Mouse (Mus musculus): Measurements from ENCODE around the gene Tmed5.
"Not testable (repeated sequence)": the region's sequence is repeated elsewhere in the genome, so short reads cannot be mapped to it uniquely, and the experiment has no call there.

Gene Tmed5

DNA sequence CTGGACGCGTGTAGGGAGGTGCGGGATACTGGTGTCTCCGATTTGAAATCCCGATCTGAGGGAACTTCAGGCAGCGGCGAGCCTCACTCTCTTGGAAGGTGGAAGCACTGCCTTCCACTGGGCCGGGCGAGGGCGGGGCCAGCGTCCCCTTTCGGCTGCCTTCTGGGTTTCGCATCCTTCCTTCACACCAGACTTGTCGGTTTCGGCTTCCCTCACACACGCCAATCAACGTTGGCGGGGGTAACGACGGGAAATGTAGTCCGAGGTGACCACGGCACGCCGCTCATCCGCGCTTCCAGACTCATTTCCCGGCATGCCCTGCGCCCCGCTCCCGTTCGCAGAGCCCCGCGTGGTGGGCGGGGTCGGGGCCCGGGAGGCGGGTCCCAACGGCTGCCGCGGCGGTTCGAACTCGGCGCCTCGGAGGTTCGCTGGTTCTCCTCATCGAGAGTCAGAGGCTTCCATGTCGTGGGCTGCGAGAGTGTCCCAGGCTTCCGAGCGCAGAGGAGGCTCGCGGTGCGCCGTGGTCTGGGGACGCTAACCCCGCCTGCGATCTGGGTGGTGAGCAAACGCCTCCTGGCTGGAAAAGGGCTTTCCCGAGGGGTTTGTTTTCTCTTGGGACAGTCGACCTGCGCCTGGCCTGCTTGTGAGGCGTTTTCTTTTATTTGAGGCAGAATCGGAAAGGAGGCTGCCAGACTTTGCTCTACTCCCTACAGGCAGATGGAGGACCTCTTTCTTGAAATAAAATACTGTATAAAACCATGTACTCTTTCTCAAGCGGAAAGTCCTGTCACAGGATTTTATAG, at the start of gene Tmed5, which contains the start of gene Ccdc18:
Tmed5 (minus strand) TSS at position 180 of the 803 bp plus-strand sequence.
Ccdc18 (plus strand) TSS at position 435 of the 803 bp plus-strand sequence.
- peak; percentile 99 for DNase-seq (ENCODE audit: low read depth, low spot score)

DNA sequence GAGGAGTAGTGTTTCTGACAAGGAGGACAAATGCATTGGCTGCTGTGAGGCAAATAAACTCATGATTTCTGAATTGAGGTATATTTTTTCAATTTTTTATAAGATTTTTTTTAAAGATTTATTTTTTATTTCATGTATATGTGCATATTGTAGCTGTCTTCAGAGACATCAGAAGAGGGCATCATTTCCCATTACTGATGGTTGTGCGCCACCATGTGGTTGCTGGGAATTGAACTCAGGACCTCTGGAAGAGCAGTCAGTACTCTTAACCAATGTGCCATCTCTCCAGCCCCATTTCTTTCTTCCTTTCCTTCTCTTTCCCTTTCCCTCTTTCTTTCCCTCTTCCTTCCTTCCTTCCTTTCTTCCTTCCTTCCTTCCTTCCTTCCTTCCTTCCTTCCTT, 31.3 kb upstream of the Tmed5 start:
- DNase-seq (ENCODE audit: low read depth, low spot score) = no peak

DNA sequence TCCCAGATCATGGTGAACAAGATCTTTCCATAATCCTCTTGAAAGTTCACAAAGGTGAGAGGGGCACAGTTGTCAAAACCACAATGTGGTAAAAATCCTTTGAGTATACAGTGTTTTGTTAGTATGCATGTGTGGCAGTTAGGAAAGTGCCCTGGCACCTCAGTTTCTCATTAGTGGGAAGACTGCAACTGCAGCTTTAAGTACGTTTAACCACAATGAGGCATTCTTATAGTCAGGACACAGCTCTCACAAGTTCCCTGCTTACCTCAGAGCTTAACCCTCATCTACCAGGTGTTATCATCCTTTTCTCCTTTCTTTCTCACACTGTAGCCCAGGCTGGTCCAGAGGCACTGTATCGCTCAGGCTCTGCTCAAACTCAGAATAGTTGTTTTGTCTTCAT, 28.4 kb upstream of the Tmed5 start:
- no peak for DNase-seq (ENCODE audit: low read depth, low spot score)

- no peak for DNase-seq (ENCODE audit: low read depth, low spot score)
Measured at GRCm38 (mm10) chr5:108152592-108152991, 20.2 kb upstream of the Tmed5 start.

DNA sequence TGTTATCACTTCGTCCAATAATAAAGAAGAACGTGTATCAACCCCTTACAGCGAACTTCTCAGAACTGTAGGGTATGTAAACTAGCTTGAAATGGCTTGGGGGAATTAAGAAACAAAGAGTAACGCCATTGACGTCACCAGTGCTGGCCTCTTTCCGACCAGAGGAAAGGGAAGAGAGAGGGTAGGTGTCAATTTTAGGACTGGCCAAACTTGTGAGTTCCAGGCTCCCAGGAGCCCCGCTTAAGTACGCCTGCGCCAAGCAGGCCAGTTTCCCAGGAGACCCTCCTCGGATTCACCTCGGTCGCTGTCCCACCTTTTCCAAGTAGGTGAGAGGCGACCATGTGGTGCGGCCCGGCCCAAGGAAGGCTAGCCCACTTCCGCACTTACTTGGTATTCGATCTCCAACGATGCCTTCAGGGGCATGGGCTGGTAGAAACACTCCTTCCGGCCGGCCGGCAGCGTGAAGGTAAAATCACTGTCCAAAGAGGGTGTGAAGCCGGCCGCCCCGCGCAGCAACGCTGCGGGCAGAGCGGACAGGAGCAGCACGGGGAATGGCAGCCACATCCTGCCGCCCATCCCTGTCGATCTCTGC, 475 bp downstream of the Tmed5 start:
- DNase-seq (ENCODE audit: low read depth, low spot score) = peak; percentile 50

- no peak for DNase-seq (ENCODE audit: low read depth, low spot score)
Measured at GRCm38 (mm10) chr5:108120221-108120900, 12.1 kb downstream of the Tmed5 start.

DNA sequence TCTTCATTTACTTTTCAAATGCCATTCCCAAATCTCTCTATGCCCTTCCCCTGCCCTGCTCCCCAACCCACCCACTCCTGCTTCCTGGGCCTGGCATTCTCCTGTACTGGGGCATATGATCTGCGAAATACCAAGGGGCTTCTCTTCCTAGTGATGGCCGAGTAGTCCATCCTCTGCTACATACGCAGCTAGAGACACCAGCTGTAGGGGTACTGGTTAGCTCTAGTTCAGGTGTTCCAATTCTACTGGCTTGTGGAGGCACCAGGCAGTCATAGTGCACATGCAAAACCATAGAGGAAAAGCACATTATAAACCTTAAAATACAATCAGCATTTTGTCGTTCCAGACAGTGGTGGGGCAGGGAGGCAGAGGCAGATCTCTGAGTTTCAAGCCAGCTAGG, 14.7 kb downstream of the Tmed5 start:
- DNase-seq (ENCODE audit: low read depth, low spot score) = no peak

GRCm38 (mm10) chr5:108109346-108109745, 23.1 kb downstream of the Tmed5 start:
- no peak for DNase-seq (ENCODE audit: low read depth, low spot score)

DNA sequence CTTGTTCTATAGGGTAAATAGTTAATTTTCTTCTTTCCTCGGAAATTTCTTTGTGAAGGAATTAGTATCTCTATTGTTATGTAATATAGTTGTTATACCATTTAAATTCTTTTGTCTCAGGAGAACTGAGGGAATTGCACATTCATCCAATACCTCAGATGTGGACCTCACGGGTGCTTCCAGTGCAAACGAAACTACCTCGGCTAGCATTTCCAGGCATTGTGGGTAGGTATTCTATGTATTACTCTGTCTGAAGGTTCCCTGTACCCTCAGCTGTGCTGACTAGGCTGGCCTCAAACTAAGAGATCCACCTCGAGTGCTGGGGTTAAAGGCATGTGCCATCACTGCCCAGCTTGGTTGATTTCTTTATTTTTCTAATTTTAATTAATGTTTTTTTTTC, 28.1 kb downstream of the Tmed5 start:
- DNase-seq (ENCODE audit: low read depth, low spot score) = no peak

DNA sequence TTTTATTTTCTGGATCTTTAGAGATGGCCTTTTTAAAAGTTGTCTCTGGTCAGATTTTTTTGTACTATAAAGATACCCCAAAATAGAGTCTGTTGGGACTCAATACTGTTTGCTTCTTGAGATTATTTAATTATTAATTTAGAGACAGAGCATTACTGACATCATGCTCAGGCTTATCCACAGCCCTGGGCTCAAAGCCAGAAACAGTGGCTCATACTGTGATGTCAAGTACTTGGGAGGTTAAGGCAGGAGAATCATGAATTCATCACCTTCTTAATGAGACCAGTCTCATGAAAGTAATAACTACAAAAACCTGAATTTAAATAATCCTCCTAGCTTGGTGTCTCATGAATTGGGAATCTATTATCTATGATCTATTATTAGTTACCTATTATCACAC, 32.2 kb downstream of the Tmed5 start:
- DNase-seq (ENCODE audit: low read depth, low spot score) = no peak

- no peak for DNase-seq (ENCODE audit: low read depth, low spot score)
Measured at GRCm38 (mm10) chr5:108097676-108098075, 34.7 kb downstream of the Tmed5 start.

GRCm38 (mm10) chr5:108092731-108093130, 39.7 kb downstream of the Tmed5 start:
- DNase-seq (ENCODE audit: low read depth, low spot score) = not testable (repeated sequence)

- DNase-seq (ENCODE audit: low read depth, low spot score) = no peak
Measured at GRCm38 (mm10) chr5:108085440-108085839, 47.0 kb downstream of the Tmed5 start.

DNA sequence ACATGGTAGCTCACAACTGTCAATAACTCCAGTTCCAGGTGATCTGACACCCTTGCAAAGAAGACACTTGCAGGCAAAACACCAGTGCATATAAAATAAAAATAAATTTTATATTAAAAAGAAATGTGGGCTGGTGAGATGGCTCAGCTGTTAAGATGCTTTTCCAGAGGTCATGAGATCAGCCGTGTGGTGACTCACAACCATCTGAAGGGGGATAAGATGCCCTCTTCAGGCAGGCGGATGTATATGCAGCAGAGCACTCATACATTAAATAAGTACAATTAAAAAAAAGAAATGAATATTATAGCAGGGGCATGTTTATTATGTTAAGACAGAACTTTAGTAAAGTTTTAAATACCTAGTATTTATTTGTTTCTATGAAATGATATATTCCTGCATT, 50.0 kb downstream of the Tmed5 start:
- peak; percentile 22 for DNase-seq (ENCODE audit: low read depth, low spot score)

GRCm38 (mm10) chr5:108079603-108080002, 52.8 kb downstream of the Tmed5 start:
- no peak for DNase-seq (ENCODE audit: low read depth, low spot score)

GRCm38 (mm10) chr5:108076833-108077540, 55.4 kb downstream of the Tmed5 start:
- no peak for DNase-seq (ENCODE audit: low read depth, low spot score)

DNA sequence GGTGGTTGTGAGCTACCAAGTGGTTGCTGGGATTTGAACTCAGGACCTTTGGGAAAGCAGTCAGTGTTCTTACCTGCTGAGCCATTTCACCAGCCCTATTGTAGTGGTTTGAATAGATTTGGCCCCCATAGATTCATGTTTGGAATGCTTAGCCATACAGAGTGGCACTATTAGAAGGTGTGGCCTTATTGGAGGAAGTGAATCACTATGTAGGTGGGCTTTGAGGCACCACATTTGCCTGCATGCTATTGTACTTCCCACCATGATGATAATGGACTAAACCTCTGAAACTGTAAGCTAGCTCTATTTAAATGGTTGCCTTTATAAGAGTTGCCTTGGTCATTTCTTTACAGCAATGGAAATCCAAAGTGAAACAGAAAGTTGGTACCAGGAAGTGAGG, 56.2 kb downstream of the Tmed5 start:
- no peak for DNase-seq (ENCODE audit: low read depth, low spot score)

- DNase-seq (ENCODE audit: low read depth, low spot score) = no peak
Measured at GRCm38 (mm10) chr5:108072301-108072700, 60.1 kb downstream of the Tmed5 start.

DNA sequence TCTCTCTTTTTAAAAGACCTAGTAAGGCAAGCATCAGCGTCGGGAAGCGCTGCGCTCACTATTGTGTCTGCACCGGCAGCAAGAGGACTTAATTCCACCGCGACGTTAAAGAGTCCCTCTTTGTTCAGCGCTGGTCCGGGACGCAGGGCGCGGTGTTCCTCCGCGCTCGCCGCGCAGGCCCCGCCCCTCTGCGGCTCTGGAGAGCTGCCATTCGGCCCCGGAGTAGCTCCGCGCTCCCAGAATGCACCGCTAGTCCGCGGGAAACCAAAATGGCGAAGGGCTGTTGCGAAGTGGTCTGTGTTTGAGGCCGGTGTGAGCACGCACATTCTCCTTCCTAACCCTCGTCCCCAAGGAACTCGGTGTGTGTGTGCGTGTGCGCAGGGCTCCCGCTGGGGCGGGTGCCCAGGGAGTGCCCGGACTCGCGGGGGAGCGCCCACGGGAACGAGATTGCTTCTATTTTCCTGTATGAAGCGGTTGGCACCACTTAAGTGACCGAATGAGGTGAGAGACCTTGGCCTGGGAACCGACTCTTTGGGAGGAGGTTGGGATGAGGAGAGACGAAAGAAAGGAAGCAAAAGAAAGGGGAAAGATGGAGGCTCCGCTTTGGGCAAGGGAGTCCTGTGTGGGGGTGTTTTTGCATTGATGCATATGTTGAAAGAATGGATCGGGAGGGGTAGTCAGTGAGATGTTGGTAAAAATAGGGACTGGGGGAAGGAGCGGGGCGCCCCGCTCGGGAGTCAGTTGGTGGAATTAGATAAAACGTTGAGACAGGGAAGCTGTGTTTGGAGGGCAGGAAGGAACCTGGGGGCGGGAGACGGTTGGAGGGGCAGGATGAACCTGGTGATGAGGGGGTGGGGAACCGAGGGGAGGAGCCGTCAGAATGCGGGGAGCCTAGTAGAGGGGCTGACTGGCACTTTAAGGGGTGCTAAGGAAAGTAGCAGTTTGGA, 66.7 kb downstream of the Tmed5 start, which contains the start of gene Mtf2:
Mtf2 (plus strand) TSS at position 210 of the 947 bp plus-strand sequence.
- DNase-seq (ENCODE audit: low read depth, low spot score) = peak; percentile 99

DNA sequence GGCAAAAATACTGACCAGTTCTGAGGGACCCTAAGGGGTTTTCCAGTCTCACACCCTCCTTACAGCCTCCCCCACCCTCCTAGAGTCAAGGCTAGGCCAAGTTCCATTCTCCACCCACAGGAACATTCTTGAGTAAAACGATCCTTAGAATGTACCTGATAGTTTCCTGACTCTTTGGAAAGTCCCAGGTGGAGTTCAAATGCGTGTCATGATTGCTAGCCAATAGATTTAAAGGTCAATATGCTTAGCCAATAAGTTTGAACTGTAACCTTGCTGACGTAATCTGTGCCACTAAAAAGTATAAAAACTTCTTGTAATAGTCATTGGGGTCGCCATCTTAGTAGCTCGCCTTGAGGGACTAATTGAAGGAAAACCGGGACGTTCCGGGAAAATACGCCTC, 72.0 kb downstream of the Tmed5 start:
- DNase-seq (ENCODE audit: low read depth, low spot score) = no peak
